In the genomic region with DNA sequence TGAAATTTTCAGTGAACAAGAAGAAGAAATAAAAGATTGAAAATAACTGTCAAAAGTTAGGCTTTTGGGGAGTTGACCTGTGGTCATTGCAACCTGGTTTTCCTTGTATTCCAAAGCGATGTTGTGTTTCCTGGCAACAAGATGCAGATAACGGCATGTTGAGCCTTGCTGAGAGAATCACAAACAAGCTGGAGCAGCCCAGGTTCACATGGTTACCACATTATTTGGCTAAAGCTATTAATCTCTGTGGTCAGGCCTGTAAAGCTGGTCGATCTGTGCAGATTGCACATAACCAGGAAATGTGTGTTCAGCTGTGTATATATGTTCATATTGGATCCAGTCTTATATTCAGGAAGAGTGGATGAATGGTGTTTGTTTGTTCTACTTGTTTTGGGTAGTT, we compare ENCODE assay signal across 11 mouse cellular contexts. TPM values are rescaled to one million over a fixed set of nuclear protein-coding genes. Genes with fewer than 3 reads are reported as not detected.
DNase-seq lines count a peak whose midpoint lies in the region; ATAC-seq and TF ChIP-seq lines count a peak whose summit lies in the region.
"Had no signal": no experiment of that assay in that cellular context is flagged by ENCODE, and none has a peak within 500 bp of the region (broad histone marks: within the 10 kb centered on the region; RNA-seq: fewer than 3 reads in every experiment).

No protein-coding gene starts in this region.

- H3K27ac ChIP-seq in forebrain, postnatal 0 days (ENCODE audit: low read depth, low read length): no peak overlapping the region
- no peak overlapping the region for H3K27ac ChIP-seq in forebrain, embryonic 10.5 days
- H3K27ac ChIP-seq in midbrain, embryonic 13.5 days: no peak overlapping the region
- H3K27ac ChIP-seq in midbrain, embryonic 11.5 days (ENCODE audit: low read depth, low read length): no peak overlapping the region
- no peak overlapping the region for H3K27ac ChIP-seq in stomach, embryonic 16.5 days (ENCODE audit: low read length)
- H3K27ac ChIP-seq: neural tube, embryonic 12.5 days had no signal

- H3K27me3 ChIP-seq in forebrain, postnatal 0 days (ENCODE audit: insufficient read depth, low read length): no peaks in the 10 kb centered on the region
- peaks cover 3% of the 10 kb centered on the region; the same call in 1 of the 2 replicates for H3K27me3 ChIP-seq in forebrain, embryonic 10.5 days (ENCODE audit: poor library complexity, severe bottlenecking)
- no peaks in the 10 kb centered on the region for H3K27me3 ChIP-seq in midbrain, embryonic 13.5 days
- H3K27me3 ChIP-seq in midbrain, embryonic 11.5 days (ENCODE audit: control insufficient read depth, insufficient read depth, low read length): no peaks in the 10 kb centered on the region
- no peaks in the 10 kb centered on the region for H3K27me3 ChIP-seq in stomach, embryonic 16.5 days (ENCODE audit: control insufficient read depth, insufficient read depth, low read length)
- H3K27me3 ChIP-seq: neural tube, embryonic 12.5 days had no signal

- H3K4me2 ChIP-seq in forebrain, postnatal 0 days (ENCODE audit: low read depth): 0 out of 2 replicates have a peak overlapping the region, but pooled peaks have one; percentile 13
- peak overlapping the region; percentile 6; the same call in 1 of the 2 replicates for H3K4me2 ChIP-seq in midbrain, embryonic 13.5 days (replicated peaks)
- no peak overlapping the region for H3K4me2 ChIP-seq in midbrain, embryonic 11.5 days
- 0 out of 2 replicates have a peak overlapping the region, but pooled peaks have one; percentile 12 for H3K4me2 ChIP-seq in stomach, embryonic 16.5 days (ENCODE audit: low read depth, low read length)
- H3K4me2 ChIP-seq: lung, embryonic 14.5 days had no signal

- no peaks in the 10 kb centered on the region for H3K36me3 ChIP-seq in forebrain, postnatal 0 days (ENCODE audit: insufficient read depth)
- H3K36me3 ChIP-seq in forebrain, embryonic 10.5 days (replicated peaks): peaks cover 25% of the 10 kb centered on the region
- H3K36me3 ChIP-seq in midbrain, embryonic 13.5 days: peaks cover 9% of the 10 kb centered on the region
- H3K36me3 ChIP-seq in midbrain, embryonic 11.5 days (ENCODE audit: control insufficient read depth, insufficient read depth, low read length): no peaks in the 10 kb centered on the region
- no peaks in the 10 kb centered on the region; the same call in 1 of the 2 replicates for H3K36me3 ChIP-seq in stomach, embryonic 16.5 days (ENCODE audit: control insufficient read depth, insufficient read depth, low read length)

- H3K4me1 ChIP-seq in forebrain, postnatal 0 days (ENCODE audit: insufficient read depth): peaks cover 11% of the 10 kb centered on the region; the same call in 1 of the 2 replicates
- H3K4me1 ChIP-seq in forebrain, embryonic 10.5 days: peaks cover 60% of the 10 kb centered on the region
- H3K4me1 ChIP-seq in midbrain, embryonic 13.5 days (replicated peaks): peaks cover 32% of the 10 kb centered on the region
- H3K4me1 ChIP-seq in midbrain, embryonic 11.5 days (ENCODE audit: control insufficient read depth, insufficient read depth, low read length): peaks cover 9% of the 10 kb centered on the region
- peaks cover 15% of the 10 kb centered on the region for H3K4me1 ChIP-seq in stomach, embryonic 16.5 days (ENCODE audit: control insufficient read depth, insufficient read depth, low read length)

- no peak overlapping the region for H3K4me3 ChIP-seq in forebrain, postnatal 0 days (ENCODE audit: low read depth, low read length)
- no peak overlapping the region for H3K4me3 ChIP-seq in forebrain, embryonic 10.5 days
- no peak overlapping the region for H3K4me3 ChIP-seq in midbrain, embryonic 13.5 days (replicated peaks)
- H3K4me3 ChIP-seq in midbrain, embryonic 11.5 days (ENCODE audit: low read depth, low read length): no peak overlapping the region
- H3K4me3 ChIP-seq in stomach, embryonic 16.5 days (replicated peaks; ENCODE audit: low read length): no peak overlapping the region
- H3K4me3 ChIP-seq: neural tube, embryonic 12.5 days had no signal

- no peak for ATAC-seq in forebrain, postnatal 0 days
- ATAC-seq in midbrain, embryonic 13.5 days: no peak
- no peak for ATAC-seq in midbrain, embryonic 11.5 days (ENCODE audit: low FRiP score)
- ATAC-seq in stomach, embryonic 16.5 days (ENCODE audit: insufficient read depth, low FRiP score): no peak

- 36% methylated on average over 3 of the region's 3 CpGs for WGBS in forebrain, postnatal 0 days
- WGBS in forebrain, embryonic 10.5 days: 72% methylated on average over 3 of the region's 3 CpGs
- 43% methylated on average over 3 of the region's 3 CpGs for WGBS in midbrain, embryonic 13.5 days
- WGBS in midbrain, embryonic 11.5 days: 44% methylated on average over 3 of the region's 3 CpGs
- 35% methylated on average over 3 of the region's 3 CpGs for WGBS in stomach, embryonic 16.5 days

- DNase-seq in forebrain, postnatal 0 days: no peak
- DNase-seq in forebrain, embryonic 10.5 days (ENCODE audit: extremely low spot score, low spot score): no peak
- DNase-seq in midbrain, embryonic 11.5 days (ENCODE audit: low spot score, missing footprints): no peak
- peak; percentile 20 for DNase-seq in embryo, embryonic 11 days
- DNase-seq in spleen, adult 12 weeks (ENCODE audit: low spot score): no peak
- DNase-seq in c-Kit-positive CD71-positive TER-119-positive erythroid progenitor cells, embryonic 14.5 days (ENCODE audit: low spot score): no peak
- DNase-seq: kidney, adult 8-10 months; lung, embryonic 14.5 days had no signal

- no peak for TF ChIP-seq CTCF in forebrain, postnatal 0 days (IDR thresholded peaks at IDR 0.05; ENCODE audit: low read depth)

- H3K9me3 ChIP-seq in forebrain, postnatal 0 days (ENCODE audit: low read length): no peaks in the 10 kb centered on the region
- H3K9me3 ChIP-seq in forebrain, embryonic 10.5 days: no peaks in the 10 kb centered on the region
- H3K9me3 ChIP-seq in midbrain, embryonic 13.5 days: no peaks in the 10 kb centered on the region
- no peaks in the 10 kb centered on the region for H3K9me3 ChIP-seq in midbrain, embryonic 11.5 days (ENCODE audit: control insufficient read depth, low read length)
- H3K9me3 ChIP-seq in stomach, embryonic 16.5 days (replicated peaks; ENCODE audit: control insufficient read depth, low read length): no peaks in the 10 kb centered on the region
- H3K9me3 ChIP-seq: neural tube, embryonic 12.5 days had no signal

- H3K9ac ChIP-seq in forebrain, postnatal 0 days: no peak overlapping the region
- H3K9ac ChIP-seq in midbrain, embryonic 13.5 days (replicated peaks): no peak overlapping the region
- no peak overlapping the region for H3K9ac ChIP-seq in midbrain, embryonic 11.5 days (ENCODE audit: low read length)
- H3K9ac ChIP-seq in stomach, embryonic 16.5 days (ENCODE audit: low read length): no peak overlapping the region
- H3K9ac ChIP-seq: lung, embryonic 14.5 days; neural tube, embryonic 12.5 days had no signal

RNA-seq across cellular contexts. Expression of a gene that starts 5.4 kb away (rescaled TPM):
- total RNA-seq in forebrain, postnatal 0 days (2014; rRNA removed): 23.3 and 26.8 TPM in 2 replicates
- 19.5 and 19.9 TPM in 2 replicates for polyA plus RNA-seq in forebrain, postnatal 0 days (2015; fragmentation: Nextera tagmentation; extraction: Ambion mirVana)
- 30.3 and 35.9 TPM in 2 replicates for polyA plus RNA-seq in forebrain, embryonic 10.5 days (2016; fragmentation: Nextera tagmentation; extraction: Ambion mirVana)
- 30.7 and 30.9 TPM in 2 replicates for polyA plus RNA-seq in midbrain, embryonic 13.5 days (2015; fragmentation: Nextera tagmentation; extraction: Ambion mirVana)
- polyA plus RNA-seq in midbrain, embryonic 11.5 days (2014; fragmentation: Nextera tagmentation; extraction: Ambion mirVana): 38.8 and 41.6 TPM in 2 replicates
- 38.0 and 38.6 TPM in 2 replicates for polyA plus RNA-seq in stomach, embryonic 16.5 days (2015; fragmentation: Nextera tagmentation; extraction: Ambion mirVana)
